Mouse (Mus musculus) kidney, adult 2 months (tissue): ENCODE measurements at regions not wholly inside any gene's neighbourhood (a gene's known extent, or its start where the extent isn't known, plus 50 kb on each side); places are given as distances from the start of the nearest gene placed in this dataset.

Source experiments
- DNase-seq: peaks from one replicate; pipeline ENCODE4 v3.0.0; 2021
- H3K27ac ChIP-seq: fragments of 200-500 bp; 2 replicates; pipeline ENCODE4 v1.5.1; 2012; ENCODE audit warnings: low read depth, low read length, control low read depth, inconsistent platforms; ENCODE audit not compliant: insufficient read depth
- H3K27me3 ChIP-seq: fragments of 200-500 bp; replicated peaks from 2 replicates; pipeline ENCODE4 v1.6.1; 2012; ENCODE audit warnings: mild to moderate bottlenecking, moderate library complexity, low read length, inconsistent platforms; ENCODE audit not compliant: control insufficient read depth, insufficient read depth
- H3K36me3 ChIP-seq: fragments of 200-500 bp; 2 replicates; pipeline ENCODE4 v1.6.1; 2012; ENCODE audit warnings: mild to moderate bottlenecking, moderate library complexity, low read length, inconsistent platforms; ENCODE audit not compliant: control insufficient read depth, insufficient read depth
- H3K4me1 ChIP-seq: fragments of 200-500 bp; 2 replicates; pipeline ENCODE4 v1.6.1; 2011; ENCODE audit warnings: low read length; ENCODE audit not compliant: control insufficient read depth, insufficient read depth
- H3K4me3 ChIP-seq: fragments of 200-500 bp; 2 replicates; pipeline ENCODE4 v1.5.1; 2011; ENCODE audit warnings: mild to moderate bottlenecking, low read depth, low read length, control low read depth; ENCODE audit not compliant: insufficient read depth
- CTCF ChIP-seq: fragments of 200-500 bp; conservative IDR thresholded peaks from 2 replicates; pipeline ENCODE4 v1.5.1; 2011; ENCODE audit warnings: low read depth, mild to moderate bottlenecking, control low read depth, low read length, moderate library complexity, mixed read lengths; ENCODE audit not compliant: insufficient read depth, insufficient read length
- POLR2A ChIP-seq: fragments of 200-500 bp; IDR thresholded peaks from one replicate; pipeline ENCODE4 v1.6.1; 2011; ENCODE audit warnings: low read depth, low read length, control low read depth
- WGBS: fragments of 180-500 bp; shearing (Covaris S2); methylation state at CpG from one replicate; pipeline ENCODE4 v1.1.7; 2018; 5-methylcytosine and 5-hydroxymethylcytosine counted together

GRCm38 (mm10) chr1:163618132-163618531, 106.9 kb downstream of the Mettl11b start:
- H3K36me3 ChIP-seq = no peaks in the 10 kb centered on the region
- DNase-seq = no peak
- 30% methylated on average over 3 of the region's 3 CpGs for whole genome bisulfite sequencing
- H3K27me3 ChIP-seq = no peaks in the 10 kb centered on the region; the same call in 1 of the 2 replicates
- H3K4me3 ChIP-seq = no peak overlapping the region
- H3K27ac ChIP-seq = no peak overlapping the region
- no peak for TF ChIP-seq CTCF
- TF ChIP-seq POLR2A = no peak
- H3K4me1 ChIP-seq = no peaks in the 10 kb centered on the region

GRCm38 (mm10) chr1:163616596-163616995, 108.4 kb downstream of the Mettl11b start:
- no peak for TF ChIP-seq CTCF
- no peak for TF ChIP-seq POLR2A
- no peak overlapping the region for H3K27ac ChIP-seq
- WGBS = 59% methylated on average over 3 of the region's 3 CpGs
- DNase-seq = no peak
- no peaks in the 10 kb centered on the region; the same call in 1 of the 2 replicates for H3K27me3 ChIP-seq
- no peak overlapping the region for H3K4me3 ChIP-seq
- no peaks in the 10 kb centered on the region for H3K36me3 ChIP-seq
- H3K4me1 ChIP-seq = no peaks in the 10 kb centered on the region

GRCm38 (mm10) chr1:163608429-163608828, 116.6 kb downstream of the Mettl11b start:
- WGBS = 93% methylated on average over 1 of the region's 1 CpGs
- H3K4me3 ChIP-seq = no peak overlapping the region
- no peaks in the 10 kb centered on the region for H3K27me3 ChIP-seq
- H3K4me1 ChIP-seq = no peaks in the 10 kb centered on the region
- TF ChIP-seq CTCF = no peak
- TF ChIP-seq POLR2A = no peak
- no peaks in the 10 kb centered on the region for H3K36me3 ChIP-seq
- no peak for DNase-seq
- H3K27ac ChIP-seq = no peak overlapping the region

- no peaks in the 10 kb centered on the region for H3K36me3 ChIP-seq
- no peak overlapping the region for H3K27ac ChIP-seq
- no peaks in the 10 kb centered on the region for H3K27me3 ChIP-seq
- no peaks in the 10 kb centered on the region for H3K4me1 ChIP-seq
- H3K4me3 ChIP-seq = no peak overlapping the region
- TF ChIP-seq POLR2A = no peak
- no peak for TF ChIP-seq CTCF
- WGBS = 76% methylated on average over 5 of the region's 5 CpGs
- DNase-seq = peak; percentile 2
Observed at GRCm38 (mm10) chr1:163607701-163608100, 117.3 kb downstream of the Mettl11b start.

- WGBS = 39% methylated on average over 7 of the region's 7 CpGs
Observed at GRCm38 (mm10) chr1:163599926-163600890, 124.8 kb downstream of the Mettl11b start.

GRCm38 (mm10) chr1:163576411-163576810, 148.6 kb downstream of the Mettl11b start:
- DNase-seq = no peak
- TF ChIP-seq POLR2A (no peak), CTCF (no peak)
- no peaks in the 10 kb centered on the region for H3K27me3 ChIP-seq
- 63% methylated on average over 4 of the region's 4 CpGs for WGBS
- no peak overlapping the region for H3K27ac ChIP-seq
- H3K36me3 ChIP-seq = no peaks in the 10 kb centered on the region
- H3K4me3 ChIP-seq = no peak overlapping the region
- H3K4me1 ChIP-seq = no peaks in the 10 kb centered on the region

More at GRCm38 (mm10) chr1:163599926-163600890, 124.8 kb downstream of the Mettl11b start:
- Histone ChIP-seq H3K27me3 (no peaks in the 10 kb centered on the region), H3K27ac (no peak overlapping the region), H3K36me3 (no peaks in the 10 kb centered on the region), H3K4me3 (no peak overlapping the region), H3K4me1 (no peaks in the 10 kb centered on the region)
- TF ChIP-seq CTCF (no peak), POLR2A (no peak)
- DNase-seq = no peak

- WGBS = 45% methylated on average over 2 of the region's 2 CpGs
- no peak overlapping the region for H3K27ac ChIP-seq
- no peak overlapping the region for H3K4me3 ChIP-seq
- no peak for TF ChIP-seq CTCF
- no peak for TF ChIP-seq POLR2A
- no peaks in the 10 kb centered on the region for H3K27me3 ChIP-seq
- DNase-seq = peak; percentile 5
- H3K36me3 ChIP-seq = no peaks in the 10 kb centered on the region
- no peaks in the 10 kb centered on the region for H3K4me1 ChIP-seq
Observed at GRCm38 (mm10) chr1:163575593-163575992, 149.4 kb downstream of the Mettl11b start.
